Mouse (Mus musculus): ENCODE data around the gene Ttc30b.

DNA sequence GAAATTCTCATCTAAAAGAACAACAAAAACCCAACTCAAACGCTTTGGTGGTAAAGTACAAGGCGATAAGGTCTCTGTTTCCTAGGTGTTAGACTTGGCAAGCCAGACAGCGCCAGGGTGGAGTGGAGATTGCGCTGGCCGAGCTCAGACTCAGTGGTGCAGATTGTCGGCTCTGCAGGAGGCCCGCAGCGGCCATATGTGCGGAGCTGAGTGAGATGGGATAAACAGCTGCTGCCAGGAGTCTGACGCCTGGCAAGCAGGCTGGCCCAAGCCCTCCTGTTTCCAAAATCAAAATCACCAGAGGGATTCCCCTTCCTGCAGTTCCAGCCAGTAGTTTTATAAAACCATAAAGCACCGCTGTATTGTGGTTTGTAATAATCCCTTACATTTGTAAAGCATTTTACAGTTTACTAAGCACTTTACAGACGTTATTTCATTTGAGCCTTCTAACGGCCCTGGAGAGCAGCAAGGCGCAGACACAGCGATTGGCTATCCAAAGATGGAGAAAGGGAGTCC, 21.5 kb upstream of the Ttc30b start:
- TF ChIP-seq POLR2A (IDR thresholded peaks at IDR 0.05; ENCODE audit: extremely low read depth, insufficient read depth, low read length) (no peak), CTCF (IDR thresholded peaks at IDR 0.05; ENCODE audit: low read depth, low read length) (no peak)
